ENCODE assay signal across 8 mouse cellular contexts in the genomic region with DNA sequence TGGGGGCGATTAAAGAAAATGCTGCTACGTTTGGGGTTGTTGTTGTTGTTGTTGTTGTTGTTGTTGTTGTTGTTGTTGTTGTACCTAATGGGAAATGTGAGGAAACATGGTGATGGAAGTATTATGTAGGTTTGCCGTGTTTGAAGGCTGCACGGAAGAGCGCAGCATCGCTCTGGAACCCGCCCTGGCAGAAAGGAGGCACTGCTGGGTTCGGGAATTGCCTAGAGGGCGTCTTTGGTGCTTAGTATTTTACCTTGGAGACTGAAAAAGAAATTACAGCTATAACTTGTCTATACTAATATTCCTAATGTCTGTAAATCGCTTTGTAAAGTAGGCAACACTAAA. TPM values are rescaled to one million over a fixed set of nuclear protein-coding genes. Genes with fewer than 3 reads are reported as not detected.
A peak's percentile ranks its signal among the peaks of the same experiment; 100 is the strongest.
DNase-seq lines count a peak whose midpoint lies in the region; ATAC-seq and TF ChIP-seq lines count a peak whose summit lies in the region.

No protein-coding gene starts in this region.

- H3K4me3 ChIP-seq in kidney, adult 2 months (ENCODE audit: insufficient read depth, low read depth, low read length) = peak overlapping the region; percentile 59
- peak overlapping the region; percentile 63 for H3K4me3 ChIP-seq in brown adipose tissue, adult 24 weeks (ENCODE audit: insufficient read depth, low read depth, low read length)
- H3K4me3 ChIP-seq in forebrain, embryonic 15.5 days = peak overlapping the region; percentile 70
- H3K4me3 ChIP-seq in neural tube, embryonic 12.5 days = peak overlapping the region; percentile 66

- no peak for TF ChIP-seq CTCF in kidney, adult 2 months (conservative IDR thresholded peaks at IDR 0.05; ENCODE audit: insufficient read depth, insufficient read length, low read depth, low read length)

- peak overlapping the region; percentile 64 for H3K9ac ChIP-seq in forebrain, embryonic 15.5 days (replicated peaks)
- peak overlapping the region; percentile 61 for H3K9ac ChIP-seq in neural tube, embryonic 12.5 days

- 6% methylated on average over 10 of the region's 10 CpGs for WGBS in kidney, adult 2 months
- under 1% methylated on average over 10 of the region's 10 CpGs for WGBS in forebrain, embryonic 15.5 days
- WGBS in neural tube, embryonic 12.5 days = 2% methylated on average over 10 of the region's 10 CpGs

- H3K36me3 ChIP-seq in kidney, adult 2 months (ENCODE audit: control insufficient read depth, insufficient read depth, low read length) = no peaks in the 10 kb centered on the region
- H3K36me3 ChIP-seq in forebrain, embryonic 15.5 days = no peaks in the 10 kb centered on the region
- H3K36me3 ChIP-seq in neural tube, embryonic 12.5 days = no peaks in the 10 kb centered on the region

- H3K27ac ChIP-seq in kidney, adult 2 months (ENCODE audit: insufficient read depth, low read depth, low read length) = no peak overlapping the region
- no peak overlapping the region for H3K27ac ChIP-seq in brown adipose tissue, adult 24 weeks (replicated peaks; ENCODE audit: low read depth, low read length)
- H3K27ac ChIP-seq in forebrain, embryonic 15.5 days (replicated peaks) = peak overlapping the region; percentile 71
- H3K27ac ChIP-seq in neural tube, embryonic 12.5 days = no peak overlapping the region

- H3K27me3 ChIP-seq in kidney, adult 2 months (replicated peaks; ENCODE audit: control insufficient read depth, insufficient read depth, low read length) = peaks cover 2% of the 10 kb centered on the region; the same call in 1 of the 2 replicates
- peaks cover 12% of the 10 kb centered on the region; the same call in 1 of the 2 replicates for H3K27me3 ChIP-seq in forebrain, embryonic 15.5 days
- H3K27me3 ChIP-seq in neural tube, embryonic 12.5 days (replicated peaks) = peaks cover 15% of the 10 kb centered on the region

- H3K4me2 ChIP-seq in forebrain, embryonic 15.5 days (replicated peaks) = peak overlapping the region; percentile 77
- H3K4me2 ChIP-seq in neural tube, embryonic 12.5 days (replicated peaks) = peak overlapping the region; percentile 92

- peak; percentile 84 for ATAC-seq in forebrain, embryonic 15.5 days (replicated peaks)
- ATAC-seq in neural tube, embryonic 12.5 days (ENCODE audit: low FRiP score, low read depth) = peak; percentile 46

- TF ChIP-seq POLR2A in kidney, adult 2 months (IDR thresholded peaks at IDR 0.05; ENCODE audit: low read depth, low read length) = no peak

- intact Hi-C loops in left cerebral cortex, postnatal 4 days (cut with DNase I) = loop anchor here (2.0 to 10.0 kb wide), 3 partner anchors 107 to 241 kb away; no protein-coding TSS in a partner anchor

- no peak for DNase-seq in kidney, adult 2 months
- no peak for DNase-seq in kidney, adult 9 months
- peak; percentile 14 for DNase-seq in left cerebral cortex, postnatal 4 days
- no peak for DNase-seq in urinary bladder, adult 2 months (ENCODE audit: low spot score)
- no peak for DNase-seq in urinary bladder, postnatal 14 days (ENCODE audit: low spot score)

- no peaks in the 10 kb centered on the region for H3K4me1 ChIP-seq in kidney, adult 2 months (ENCODE audit: control insufficient read depth, insufficient read depth, low read length)
- no peaks in the 10 kb centered on the region for H3K4me1 ChIP-seq in brown adipose tissue, adult 24 weeks (ENCODE audit: control insufficient read depth, insufficient read depth, insufficient read length, low read length)
- peaks cover 6% of the 10 kb centered on the region; the same call in 1 of the 2 replicates for H3K4me1 ChIP-seq in forebrain, embryonic 15.5 days
- no peaks in the 10 kb centered on the region for H3K4me1 ChIP-seq in neural tube, embryonic 12.5 days

- H3K9me3 ChIP-seq in forebrain, embryonic 15.5 days = no peaks in the 10 kb centered on the region
- H3K9me3 ChIP-seq in neural tube, embryonic 12.5 days = no peaks in the 10 kb centered on the region

RNA-seq across cellular contexts. Expression of gene Hdac9, which starts 9.4 kb away (rescaled TPM):
- 1.1 and 1.3 TPM in 2 replicates for polyA plus RNA-seq in kidney, adult 2 months (2012; rRNA removed)
- polyA plus RNA-seq in brown adipose tissue, adult 24 weeks (2012; ENCODE audit: insufficient read depth, insufficient read length, missing spikeins) = 0.50 and 0.63 TPM in 2 replicates
- 13.1 and 15.9 TPM in 2 replicates for polyA plus RNA-seq in forebrain, embryonic 15.5 days (2015; fragmentation: Nextera tagmentation; extraction: Ambion mirVana)
- 10 to 100 TPM; 46.3 to 47.5 TPM for total RNA-seq in left cerebral cortex, postnatal 4 days (2021)
- 7.5 and 8.8 TPM in 2 replicates for polyA plus RNA-seq in neural tube, embryonic 12.5 days (2016; fragmentation: Nextera tagmentation; extraction: Ambion mirVana)
- 2.7 and 3.1 TPM in 2 replicates for polyA plus RNA-seq in urinary bladder, adult 2 months (2012; rRNA removed)
